Mouse (Mus musculus): ENCODE results near the gene Gpx4. TPM values are rescaled to one million over a fixed set of nuclear protein-coding genes. Genes with fewer than 3 reads are reported as not detected.
"Not testable (repeated sequence)": the region's sequence is repeated elsewhere in the genome, so short reads cannot be mapped to it uniquely, and the experiment has no call there.

Gpx4 gene
- total RNA-seq, 2 experiments from 2014 or later, result 468 to 559 TPM

- DNase-seq (ENCODE audit: low spot score in 2 of 2); intact Hi-C loops (cut with DNase I): not testable (repeated sequence)
Observed at GRCm38 (mm10) chr10:80045364-80045763, 1.6 kb upstream of the Gpx4 start.

- DNase-seq (ENCODE audit: low spot score in 2 of 2), result no peak
- intact Hi-C loops (cut with DNase I), result no loop called here
Observed at GRCm38 (mm10) chr10:80045766-80046165, 1.2 kb upstream of the Gpx4 start.

- no peak for DNase-seq (ENCODE audit: low spot score in 2 of 2)
- intact Hi-C loops (cut with DNase I), result no loop called here
Observed at GRCm38 (mm10) chr10:80048396-80048795, 1.4 kb downstream of the Gpx4 start.

GRCm38 (mm10) chr10:80048834-80049233 lies 1.9 kb downstream of the Gpx4 start:
- DNase-seq (ENCODE audit: low spot score in 2 of 2), result no peak
- intact Hi-C loops (cut with DNase I), result no loop called here

- intact Hi-C loops (cut with DNase I), result loop anchor here (5.0 kb wide), 1 partner anchor 62 kb away; no protein-coding TSS in a partner anchor
- DNase-seq (ENCODE audit: low spot score in 2 of 2), result no peak
Observed at GRCm38 (mm10) chr10:80050244-80050643, 3.3 kb downstream of the Gpx4 start.

- DNase-seq (ENCODE audit: low spot score in 2 of 2), result no peak
- intact Hi-C loops (cut with DNase I), result loop anchor here (5.0 kb wide), 1 partner anchor 61 kb away; no protein-coding TSS in a partner anchor
Observed at GRCm38 (mm10) chr10:80050885-80051617, 4.1 kb downstream of the Gpx4 start.

- DNase-seq (ENCODE audit: low spot score in 2 of 2), result no peak
- intact Hi-C loops (cut with DNase I), result loop anchor here (5.0 kb wide), 1 partner anchor 61 kb away; no protein-coding TSS in a partner anchor
Observed at GRCm38 (mm10) chr10:80051618-80052373, 4.8 kb downstream of the Gpx4 start.

- intact Hi-C loops (cut with DNase I), result loop anchor here (5.0 kb wide), 1 partner anchor 60 kb away; no protein-coding TSS in a partner anchor
- DNase-seq (ENCODE audit: low spot score in 2 of 2), result no peak
Observed at GRCm38 (mm10) chr10:80052374-80052764, 5.4 kb downstream of the Gpx4 start.

- DNase-seq (ENCODE audit: low spot score in 2 of 2), result peak; percentile 99 to 100
- intact Hi-C loops (cut with DNase I), result loop anchor here (5.0 kb wide), 1 partner anchor 59 kb away; no protein-coding TSS in a partner anchor
Observed at GRCm38 (mm10) chr10:80053259-80053780, 6.4 kb downstream of the Gpx4 start.

GRCm38 (mm10) chr10:80053831-80054815 lies 7.2 kb downstream of the Gpx4 start:
- intact Hi-C loops (cut with DNase I), result loop anchor here (5.0 kb wide), 1 partner anchor 58 kb away; no protein-coding TSS in a partner anchor

GRCm38 (mm10) chr10:80054911-80055310 lies 7.9 kb downstream of the Gpx4 start:
- intact Hi-C loops (cut with DNase I), result loop anchor here (5.0 kb wide), 1 partner anchor 57 kb away; no protein-coding TSS in a partner anchor
- DNase-seq (ENCODE audit: low spot score in 2 of 2), result not testable (repeated sequence)

More at GRCm38 (mm10) chr10:80053831-80054815, 7.2 kb downstream of the Gpx4 start:
- DNase-seq (ENCODE audit: low spot score in 2 of 2), result peak; percentile 36 to 67

- DNase-seq (ENCODE audit: low spot score in 2 of 2), result no peak
- intact Hi-C loops (cut with DNase I), result no loop called here
Observed at GRCm38 (mm10) chr10:80055364-80055763, 8.4 kb downstream of the Gpx4 start.

- intact Hi-C loops (cut with DNase I), result no loop called here
- DNase-seq (ENCODE audit: low spot score in 2 of 2), result no peak
Observed at GRCm38 (mm10) chr10:80055891-80056290, 8.9 kb downstream of the Gpx4 start.

GRCm38 (mm10) chr10:80056506-80056905 lies 9.5 kb downstream of the Gpx4 start:
- DNase-seq (ENCODE audit: low spot score in 2 of 2), result no peak
- intact Hi-C loops (cut with DNase I), result no loop called here

- intact Hi-C loops (cut with DNase I), result no loop called here
- no peak for DNase-seq (ENCODE audit: low spot score in 2 of 2)
Observed at GRCm38 (mm10) chr10:80056976-80057682, 10.2 kb downstream of the Gpx4 start.

GRCm38 (mm10) chr10:80057683-80058326 lies 10.8 kb downstream of the Gpx4 start:
- DNase-seq (ENCODE audit: low spot score in 2 of 2), result peak; percentile 31 to 32
- intact Hi-C loops (cut with DNase I), result no loop called here

- DNase-seq (ENCODE audit: low spot score in 2 of 2), result peak in 1 of 2 experiments; percentile 29
- intact Hi-C loops (cut with DNase I), result no loop called here
Observed at GRCm38 (mm10) chr10:80063104-80063503, 16.1 kb downstream of the Gpx4 start.
